Mouse (Mus musculus): ENCODE data around the gene Slc34a3.

Slc34a3 gene

GRCm38 (mm10) chr2:25224766-25225752 lies 9.1 kb downstream of the Slc34a3 start:
- DNase-seq: peak; percentile 99

- DNase-seq: no peak
Observed at GRCm38 (mm10) chr2:25224492-25224765, 9.7 kb downstream of the Slc34a3 start, which contains the start of gene Tubb4b. TSS of gene Tubb4b (minus strand) at chr2:25224702.

GRCm38 (mm10) chr2:25223681-25224491 lies 10.3 kb downstream of the Slc34a3 start:
- DNase-seq: peak; percentile 96

GRCm38 (mm10) chr2:25221331-25221772 lies 12.8 kb downstream of the Slc34a3 start:
- no peak for DNase-seq

- DNase-seq: no peak
Observed at GRCm38 (mm10) chr2:25218445-25218844, 15.7 kb downstream of the Slc34a3 start, which contains the start of gene Fam166a. TSS of gene Fam166a (plus strand) at chr2:25218745.

- no peak for DNase-seq
Observed at GRCm38 (mm10) chr2:25217666-25218065, 16.5 kb downstream of the Slc34a3 start.

GRCm38 (mm10) chr2:25214444-25214843 lies 19.7 kb downstream of the Slc34a3 start, which contains the start of gene Stpg3:
TSS of gene Stpg3 (minus strand) at chr2:25214637.
- DNase-seq: no peak

- no peak for DNase-seq
Observed at GRCm38 (mm10) chr2:25213266-25213865, 20.8 kb downstream of the Slc34a3 start.

- peak; percentile 92 for DNase-seq
Observed at GRCm38 (mm10) chr2:25211121-25211670, 23.0 kb downstream of the Slc34a3 start, which contains the start of gene Nelfb. TSS of gene Nelfb (minus strand) at chr2:25211489.

- DNase-seq: no peak
Observed at GRCm38 (mm10) chr2:25210686-25211085, 23.5 kb downstream of the Slc34a3 start.

- DNase-seq: no peak
Observed at GRCm38 (mm10) chr2:25207593-25207992, 26.6 kb downstream of the Slc34a3 start.

- no peak for DNase-seq
Observed at GRCm38 (mm10) chr2:25203631-25204214, 30.4 kb downstream of the Slc34a3 start.

GRCm38 (mm10) chr2:25200631-25201030 lies 33.5 kb downstream of the Slc34a3 start:
- DNase-seq: no peak

GRCm38 (mm10) chr2:25197946-25198345 lies 36.2 kb downstream of the Slc34a3 start:
- no peak for DNase-seq

- DNase-seq: no peak
Observed at GRCm38 (mm10) chr2:25197191-25197590, 37.0 kb downstream of the Slc34a3 start.

GRCm38 (mm10) chr2:25196172-25196954 lies 37.8 kb downstream of the Slc34a3 start, which contains the start of gene Tor4a:
TSS of gene Tor4a (minus strand) at chr2:25196886.
- peak; percentile 74 for DNase-seq

- peak; percentile 74 for DNase-seq
Observed at GRCm38 (mm10) chr2:25195211-25196156, 38.7 kb downstream of the Slc34a3 start.

GRCm38 (mm10) chr2:25194486-25195171 lies 39.5 kb downstream of the Slc34a3 start:
- DNase-seq: no peak

GRCm38 (mm10) chr2:25194006-25194405 lies 40.2 kb downstream of the Slc34a3 start:
- no peak for DNase-seq
